Mouse (Mus musculus) stomach, postnatal 0 days (tissue): ENCODE results near the gene Sh3bgrl2. TPM values are rescaled to one million over a fixed set of nuclear protein-coding genes. Genes with fewer than 3 reads are reported as not detected.

Experiments
- ATAC-seq: fragments of 200-750 bp; cut with Nextera tagmentation; 2 replicates; pipeline ENCODE4 v1.8.0; 2017; ENCODE audit not compliant: low FRiP score, low TSS enrichment
- DNase-seq: peaks from one replicate; pipeline ENCODE4 v3.0.0-alpha.2; 2016; ENCODE audit warnings: low spot score
- H3K27ac ChIP-seq: fragments of 300-500 bp; sonication (generic); replicated peaks from 2 replicates; pipeline ENCODE4 v1.5.1; 2014; ENCODE audit warnings: mild to moderate bottlenecking, control low read depth
- H3K27me3 ChIP-seq: fragments of 300-500 bp; sonication (generic); 2 replicates; pipeline ENCODE4 v1.6.1; 2014; ENCODE audit warnings: low read length; ENCODE audit not compliant: control insufficient read depth, insufficient read depth
- H3K36me3 ChIP-seq: fragments of 300-500 bp; sonication (generic); 2 replicates; pipeline ENCODE4 v1.6.1; 2014; ENCODE audit warnings: low read length, mixed read lengths; ENCODE audit not compliant: control insufficient read depth, insufficient read depth
- H3K4me1 ChIP-seq: fragments of 300-500 bp; sonication (generic); replicated peaks from 2 replicates; pipeline ENCODE4 v1.6.1; 2014; ENCODE audit warnings: antibody characterized with exemption; ENCODE audit not compliant: control insufficient read depth, insufficient read depth
- H3K4me2 ChIP-seq: fragments of 300-500 bp; sonication (generic); replicated peaks from 2 replicates; pipeline ENCODE4 v1.6.1; 2014; ENCODE audit warnings: low read depth, mild to moderate bottlenecking, control low read depth, moderate library complexity
- H3K4me3 ChIP-seq: fragments of 300-500 bp; sonication (generic); 2 replicates; pipeline ENCODE4 v1.5.1; 2014; ENCODE audit warnings: low read depth, low read length, control low read depth
- H3K9ac ChIP-seq: fragments of 300-500 bp; sonication (generic); 2 replicates; pipeline ENCODE4 v1.6.1; 2014; ENCODE audit warnings: mild to moderate bottlenecking, low read length, control low read depth, mixed read lengths
- H3K9me3 ChIP-seq: fragments of 300-500 bp; sonication (generic); 2 replicates; pipeline ENCODE4 v1.6.1; 2016; ENCODE audit warnings: low read length; ENCODE audit not compliant: control insufficient read depth
- CTCF ChIP-seq: IDR thresholded peaks from 2 replicates; pipeline ENCODE4 v1.5.1; 2016; ENCODE audit warnings: antibody characterized with exemption, low read depth, mild to moderate bottlenecking, moderate library complexity
- EP300 ChIP-seq: optimal IDR thresholded peaks from 2 replicates; pipeline ENCODE3; 2016; ENCODE audit warnings: antibody characterized with exemption
- WGBS: fragments of 180-500 bp; shearing (Covaris S2); extraction: QIAGEN DNeasy Blood & Tissue Kit; methylation state at CpG from one replicate; pipeline ENCODE4 v1.1.7; 2014; 5-methylcytosine and 5-hydroxymethylcytosine counted together
- polyA plus RNA-seq: library from polyadenylated mRNA; unstranded; fragments of >200 nt; fragmentation: Nextera tagmentation; extraction: Ambion mirVana; gene quantifications from 2 replicates; pipeline ENCODE4 v1.2.1, GENCODE M21; 2015

Sh3bgrl2 gene
- polyA plus RNA-seq, 1 experiment from 2014 or later: 114 TPM

DNA sequence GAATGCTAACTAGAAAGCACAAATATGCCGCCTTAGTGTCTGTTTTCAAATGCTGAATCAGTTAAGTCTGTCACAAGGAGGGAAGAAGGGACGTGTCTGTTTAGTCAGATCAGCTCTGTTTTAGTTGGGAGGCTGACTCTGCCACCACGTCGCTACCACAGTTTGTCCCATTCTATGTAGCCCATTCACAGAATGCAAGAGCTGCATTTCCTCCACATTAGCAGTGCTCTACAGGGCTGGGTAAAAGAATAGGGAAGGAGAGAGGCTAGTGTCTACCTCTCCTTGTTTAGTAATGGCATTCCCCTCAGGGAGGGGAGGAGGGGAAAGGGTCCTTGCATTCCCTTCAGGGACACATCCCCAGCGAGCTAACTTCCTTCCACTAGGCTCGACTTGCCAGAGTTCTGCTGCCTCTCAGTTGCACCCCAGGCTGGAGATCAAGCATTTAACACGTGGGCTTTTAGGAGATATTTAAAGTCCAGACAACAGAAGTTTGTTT is 68.5 kb downstream of the Sh3bgrl2 start:
- Histone ChIP-seq H3K4me1 (peaks cover 6% of the 10 kb centered on the region), H3K36me3 (no peaks in the 10 kb centered on the region), H3K4me2 (0 out of 2 replicates have a peak overlapping the region, but pooled peaks have one; percentile 20), H3K9ac (no peak overlapping the region), H3K27me3 (no peaks in the 10 kb centered on the region), H3K27ac (0 out of 2 replicates have a peak overlapping the region, but pooled peaks have one; percentile 40), H3K4me3 (no peak overlapping the region), H3K9me3 (no peaks in the 10 kb centered on the region)
- TF ChIP-seq EP300 (no peak), CTCF (no peak)
- ATAC-seq: peak; percentile 30; the same call in 1 of the 2 replicates
- no peak for DNase-seq
- WGBS: 22% methylated on average over 7 of the region's 7 CpGs

DNA sequence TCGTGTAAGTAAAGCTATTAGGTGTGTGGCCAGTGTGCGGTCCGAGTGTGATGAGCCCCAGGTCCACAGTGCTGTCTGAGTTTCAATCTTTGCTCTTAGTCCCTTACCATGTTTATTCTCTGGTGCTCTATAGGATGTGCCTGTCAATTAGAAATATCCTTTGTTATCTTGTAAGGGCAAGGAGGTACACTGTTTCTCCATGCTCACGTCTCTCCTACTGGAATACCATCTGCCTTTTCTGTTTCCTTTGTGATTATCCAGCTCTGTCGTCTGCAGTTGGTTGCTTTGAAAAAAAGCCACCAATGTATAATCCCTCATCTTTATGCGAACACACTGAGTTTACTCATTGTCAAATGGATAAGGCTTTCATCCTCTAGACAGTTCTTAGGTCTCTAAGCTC is 75.3 kb downstream of the Sh3bgrl2 start:
- Histone ChIP-seq H3K9ac (no peak overlapping the region), H3K36me3 (no peaks in the 10 kb centered on the region), H3K4me2 (no peak overlapping the region), H3K4me1 (no peaks in the 10 kb centered on the region), H3K9me3 (no peaks in the 10 kb centered on the region), H3K4me3 (no peak overlapping the region), H3K27ac (no peak overlapping the region), H3K27me3 (no peaks in the 10 kb centered on the region)
- ATAC-seq (no peak), DNase-seq (no peak)
- WGBS: 68% methylated on average over 6 of the region's 6 CpGs
- TF ChIP-seq EP300: no peak
- no peak for TF ChIP-seq CTCF

DNA sequence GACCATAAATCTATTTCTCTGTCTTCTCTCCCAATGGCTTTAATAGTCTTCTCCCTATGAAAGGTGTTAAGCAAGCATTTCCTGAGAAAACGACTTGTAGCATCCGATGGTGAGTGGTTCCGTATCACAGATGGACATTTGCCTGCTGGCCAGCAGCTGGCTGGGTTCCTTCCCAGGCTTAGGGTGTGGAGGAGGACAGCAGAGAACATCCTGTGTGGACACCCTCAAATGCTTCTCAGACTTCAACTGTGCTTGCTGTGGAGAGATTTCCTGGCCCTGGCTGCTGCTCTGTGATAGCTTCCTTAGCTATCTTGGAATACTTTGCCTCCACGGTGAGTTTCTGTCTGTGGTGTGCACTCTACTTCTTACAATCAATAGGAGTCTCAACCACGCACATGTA is 76.1 kb downstream of the Sh3bgrl2 start:
- no peak overlapping the region for H3K4me2 ChIP-seq
- no peak overlapping the region for H3K4me3 ChIP-seq
- 53% methylated on average over 5 of the region's 5 CpGs for WGBS
- no peak overlapping the region for H3K9ac ChIP-seq
- H3K27ac ChIP-seq: no peak overlapping the region
- ATAC-seq (no peak), DNase-seq (no peak)
- H3K9me3 ChIP-seq: no peaks in the 10 kb centered on the region
- H3K27me3 ChIP-seq: no peaks in the 10 kb centered on the region
- no peaks in the 10 kb centered on the region for H3K4me1 ChIP-seq
- TF ChIP-seq EP300 (no peak), CTCF (no peak)
- no peaks in the 10 kb centered on the region for H3K36me3 ChIP-seq

DNA sequence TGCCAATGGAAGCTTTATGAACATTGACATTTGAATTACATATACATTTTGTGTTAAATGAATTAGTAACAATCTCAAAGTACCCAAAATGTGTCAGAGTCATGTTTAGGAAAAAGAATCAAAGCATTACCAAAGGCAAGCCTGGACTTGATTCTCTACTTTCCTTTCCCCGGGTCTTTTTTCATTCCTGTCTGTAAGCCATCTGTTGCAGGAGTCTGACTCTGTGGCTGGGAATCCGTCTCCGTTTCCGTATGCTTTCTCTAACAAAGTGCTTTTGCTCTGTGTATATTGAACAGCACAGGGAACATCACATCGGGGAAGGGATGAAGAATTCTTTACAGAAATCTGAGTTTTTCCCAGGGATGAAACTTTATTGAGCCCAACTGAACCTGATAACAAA is 77.0 kb downstream of the Sh3bgrl2 start:
- DNase-seq: no peak
- Histone ChIP-seq H3K9ac (no peak overlapping the region), H3K4me3 (no peak overlapping the region), H3K9me3 (no peaks in the 10 kb centered on the region), H3K27ac (no peak overlapping the region), H3K4me1 (no peaks in the 10 kb centered on the region), H3K4me2 (no peak overlapping the region), H3K36me3 (no peaks in the 10 kb centered on the region), H3K27me3 (no peaks in the 10 kb centered on the region)
- TF ChIP-seq EP300 (no peak), CTCF (no peak)
- 35% methylated on average over 5 of the region's 5 CpGs for WGBS
- no peak for ATAC-seq

GRCm38 (mm10) chr9:83628669-83629612 is 80.8 kb downstream of the Sh3bgrl2 start:
- no peaks in the 10 kb centered on the region for H3K27me3 ChIP-seq
- H3K4me3 ChIP-seq: no peak overlapping the region
- no peak overlapping the region for H3K27ac ChIP-seq
- no peaks in the 10 kb centered on the region for H3K36me3 ChIP-seq
- ATAC-seq (peak; percentile 47; the same call in 1 of the 2 replicates), DNase-seq (no peak)
- H3K4me2 ChIP-seq: no peak overlapping the region
- TF ChIP-seq CTCF (no peak), EP300 (no peak)
- H3K4me1 ChIP-seq: no peaks in the 10 kb centered on the region
- WGBS: 39% methylated on average over 19 of the region's 19 CpGs
- no peak overlapping the region for H3K9ac ChIP-seq
- no peaks in the 10 kb centered on the region for H3K9me3 ChIP-seq

DNA sequence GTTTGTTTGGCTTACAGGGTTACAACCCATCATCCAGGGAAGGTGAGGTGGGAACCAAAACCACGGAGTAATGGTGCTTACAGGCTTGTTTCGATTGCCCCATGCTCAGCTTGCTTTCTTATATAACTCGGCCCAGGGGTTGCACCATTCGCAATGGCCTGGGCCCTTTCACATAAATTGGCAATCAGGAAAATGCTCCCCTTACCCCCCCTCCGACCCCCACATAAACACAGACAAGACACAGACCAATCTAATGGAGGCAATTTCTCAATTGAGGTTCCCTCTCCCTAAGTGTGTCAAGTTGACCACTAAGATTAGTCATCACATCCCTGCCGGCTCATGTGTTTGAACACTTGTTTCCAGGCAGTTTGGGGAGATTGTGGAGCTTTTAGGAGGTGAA is 82.2 kb downstream of the Sh3bgrl2 start:
- no peak overlapping the region for H3K9ac ChIP-seq
- ATAC-seq (no peak), DNase-seq (no peak)
- H3K9me3 ChIP-seq: no peaks in the 10 kb centered on the region
- no peaks in the 10 kb centered on the region for H3K27me3 ChIP-seq
- H3K4me3 ChIP-seq: no peak overlapping the region
- H3K4me2 ChIP-seq: no peak overlapping the region
- H3K27ac ChIP-seq: no peak overlapping the region
- no peaks in the 10 kb centered on the region for H3K36me3 ChIP-seq
- H3K4me1 ChIP-seq: no peaks in the 10 kb centered on the region
- TF ChIP-seq EP300 (no peak), CTCF (no peak)
- WGBS: 69% methylated on average over 6 of the region's 6 CpGs
